Mouse (Mus musculus): Measurements from ENCODE around the gene Rpp25l. TPM values are rescaled to one million over a fixed set of nuclear protein-coding genes. Genes with fewer than 3 reads are reported as not detected.
"Not testable (repeated sequence)": the region's sequence is repeated elsewhere in the genome, so short reads cannot be mapped to it uniquely, and the experiment has no call there.

The Rpp25l gene
- total RNA-seq, 2 experiments from 2014 or later, result 27.7 to 34.4 TPM

- DNase-seq (ENCODE audit: low spot score in 2 of 2), result peak in 1 of 2 experiments; percentile 46
These were observed 14.8 kb downstream of the Rpp25l start for GRCm38 (mm10) chr4:41698421-41699016.

GRCm38 (mm10) chr4:41696930-41697841 lies 16.1 kb downstream of the Rpp25l start, which contains the start of gene Cntfr:
Cntfr (minus strand) TSS chr4:41697089.
- DNase-seq (ENCODE audit: low spot score in 2 of 2), result peak; percentile 87 to 91

GRCm38 (mm10) chr4:41696452-41696851 lies 16.9 kb downstream of the Rpp25l start:
- DNase-seq (ENCODE audit: low spot score in 2 of 2), result not testable (repeated sequence)

- not testable (repeated sequence) for DNase-seq (ENCODE audit: low spot score in 2 of 2)
These were observed 17.5 kb downstream of the Rpp25l start for GRCm38 (mm10) chr4:41695800-41696199.

- DNase-seq (ENCODE audit: low spot score in 2 of 2), result not testable (repeated sequence)
These were observed 19.8 kb downstream of the Rpp25l start for GRCm38 (mm10) chr4:41693511-41693910.

- DNase-seq (ENCODE audit: low spot score in 2 of 2), result not testable (repeated sequence)
These were observed 23.3 kb downstream of the Rpp25l start for GRCm38 (mm10) chr4:41690014-41690413.

GRCm38 (mm10) chr4:41688562-41688961 lies 24.8 kb downstream of the Rpp25l start:
- DNase-seq (ENCODE audit: low spot score in 2 of 2), result not testable (repeated sequence)

GRCm38 (mm10) chr4:41685882-41686492 lies 27.3 kb downstream of the Rpp25l start:
- DNase-seq (ENCODE audit: low spot score in 2 of 2), result peak in 1 of 2 experiments; percentile 40

GRCm38 (mm10) chr4:41684931-41685453 lies 28.3 kb downstream of the Rpp25l start:
- DNase-seq (ENCODE audit: low spot score in 2 of 2), result not testable (repeated sequence)

- not testable (repeated sequence) for DNase-seq (ENCODE audit: low spot score in 2 of 2)
These were observed 29.0 kb downstream of the Rpp25l start for GRCm38 (mm10) chr4:41684131-41684930.

GRCm38 (mm10) chr4:41683303-41683702 lies 30.0 kb downstream of the Rpp25l start:
- not testable (repeated sequence) for DNase-seq (ENCODE audit: low spot score in 2 of 2)

- no peak for DNase-seq (ENCODE audit: low spot score in 2 of 2)
These were observed 30.5 kb downstream of the Rpp25l start for GRCm38 (mm10) chr4:41682789-41683188.

- peak in 1 of 2 experiments; percentile 28 for DNase-seq (ENCODE audit: low spot score in 2 of 2)
These were observed 31.4 kb downstream of the Rpp25l start for GRCm38 (mm10) chr4:41681947-41682346.

GRCm38 (mm10) chr4:41681176-41681575 lies 32.2 kb downstream of the Rpp25l start:
- DNase-seq (ENCODE audit: low spot score in 2 of 2), result peak in 1 of 2 experiments; percentile 44

GRCm38 (mm10) chr4:41679291-41679690 lies 34.0 kb downstream of the Rpp25l start:
- no peak for DNase-seq (ENCODE audit: low spot score in 2 of 2)

GRCm38 (mm10) chr4:41678863-41679262 lies 34.5 kb downstream of the Rpp25l start:
- DNase-seq (ENCODE audit: low spot score in 2 of 2), result no peak

- peak; percentile 33 to 49 for DNase-seq (ENCODE audit: low spot score in 2 of 2)
These were observed 36.2 kb downstream of the Rpp25l start for GRCm38 (mm10) chr4:41677006-41677629.

- peak; percentile 22 to 43 for DNase-seq (ENCODE audit: low spot score in 2 of 2)
These were observed 36.9 kb downstream of the Rpp25l start for GRCm38 (mm10) chr4:41676248-41677005.

- no peak for DNase-seq (ENCODE audit: low spot score in 2 of 2)
These were observed 40.1 kb downstream of the Rpp25l start for GRCm38 (mm10) chr4:41673186-41673585.

Data from layer of hippocampus, postnatal 10 days (tissue).